Mouse (Mus musculus): ENCODE data around the gene Irf4. TPM values are rescaled to one million over a fixed set of nuclear protein-coding genes. Genes with fewer than 3 reads are reported as not detected.

Gene Irf4
- polyA plus RNA-seq, 1 experiment from 2014 or later, result not detected

- Histone ChIP-seq H3K27ac (no peak overlapping the region), H3K4me3 (no peak overlapping the region), H3K36me3 (no peaks in the 10 kb centered on the region), H3K9me3 (replicated peaks) (no peaks in the 10 kb centered on the region), H3K4me1 (no peaks in the 10 kb centered on the region), H3K27me3 (ENCODE audit: low read depth, poor library complexity, severe bottlenecking) (no peaks in the 10 kb centered on the region)
- 84% methylated on average over 4 of the region's 4 CpGs for WGBS
- no peak for DNase-seq (ENCODE audit: low spot score)
Observed at GRCm38 (mm10) chr13:30801886-30802285, 52.9 kb downstream of the Irf4 start.

GRCm38 (mm10) chr13:30802336-30802955 is 53.4 kb downstream of the Irf4 start:
- Histone ChIP-seq H3K4me1 (no peaks in the 10 kb centered on the region), H3K4me3 (no peak overlapping the region), H3K27me3 (ENCODE audit: low read depth, poor library complexity, severe bottlenecking) (no peaks in the 10 kb centered on the region), H3K36me3 (no peaks in the 10 kb centered on the region), H3K9me3 (replicated peaks) (no peaks in the 10 kb centered on the region), H3K27ac (no peak overlapping the region)
- no peak for DNase-seq (ENCODE audit: low spot score)
- 92% methylated on average over 5 of the region's 5 CpGs for WGBS

GRCm38 (mm10) chr13:30809240-30809639 is 60.2 kb downstream of the Irf4 start:
- H3K9me3 ChIP-seq (replicated peaks), result no peaks in the 10 kb centered on the region
- no peak overlapping the region for H3K27ac ChIP-seq
- H3K4me1 ChIP-seq, result no peaks in the 10 kb centered on the region
- WGBS, result 92% methylated on average over 7 of the region's 7 CpGs
- no peaks in the 10 kb centered on the region for H3K27me3 ChIP-seq (ENCODE audit: low read depth, poor library complexity, severe bottlenecking)
- H3K36me3 ChIP-seq, result no peaks in the 10 kb centered on the region
- H3K4me3 ChIP-seq, result no peak overlapping the region
- no peak for DNase-seq (ENCODE audit: low spot score)

- Histone ChIP-seq H3K36me3 (peaks cover 3% of the 10 kb centered on the region; the same call in 1 of the 2 replicates), H3K27me3 (ENCODE audit: low read depth, poor library complexity, severe bottlenecking) (no peaks in the 10 kb centered on the region), H3K9me3 (replicated peaks) (no peaks in the 10 kb centered on the region), H3K4me3 (no peak overlapping the region), H3K4me1 (no peaks in the 10 kb centered on the region), H3K27ac (no peak overlapping the region)
- 84% methylated on average over 5 of the region's 5 CpGs for WGBS
- DNase-seq (ENCODE audit: low spot score), result no peak
Observed at GRCm38 (mm10) chr13:30813464-30813863, 64.4 kb downstream of the Irf4 start.

DNA sequence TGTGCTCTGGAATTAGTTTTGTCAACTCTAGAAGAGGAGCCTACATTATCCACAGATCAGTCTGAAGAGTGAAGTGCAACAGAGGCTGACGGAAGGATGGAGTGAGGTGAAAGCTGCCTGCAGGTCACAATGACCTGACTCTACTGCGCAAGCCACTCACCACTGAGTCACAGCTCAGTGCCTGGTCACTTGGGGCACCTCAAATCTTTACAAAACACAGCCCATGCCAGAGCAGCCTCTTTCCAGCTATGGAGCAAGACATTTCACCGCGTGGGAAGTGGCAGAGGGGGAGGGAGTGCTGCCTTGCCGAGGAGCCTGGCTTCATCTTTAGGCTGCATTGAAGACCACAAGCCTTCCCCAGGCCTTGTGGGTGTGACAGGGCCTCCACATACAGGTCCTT is 65.2 kb downstream of the Irf4 start:
- H3K4me1 ChIP-seq, result no peaks in the 10 kb centered on the region
- WGBS, result 94% methylated on average over 5 of the region's 5 CpGs
- peaks cover 9% of the 10 kb centered on the region for H3K36me3 ChIP-seq
- H3K4me3 ChIP-seq, result no peak overlapping the region
- H3K9me3 ChIP-seq (replicated peaks), result no peaks in the 10 kb centered on the region
- no peaks in the 10 kb centered on the region for H3K27me3 ChIP-seq (ENCODE audit: low read depth, poor library complexity, severe bottlenecking)
- H3K27ac ChIP-seq, result no peak overlapping the region
- no peak for DNase-seq (ENCODE audit: low spot score)

Other genes with a start within 250 kb of the Irf4 start
- 228 and 233 TPM in 2 replicates for gene Uqcrfs1, start 203.9 kb upstream of the Irf4 start, polyA plus RNA-seq (2016; fragmentation: Nextera tagmentation; extraction: Ambion mirVana)
- gene Dusp22, start 89.2 kb upstream of the Irf4 start, polyA plus RNA-seq (2016; fragmentation: Nextera tagmentation; extraction: Ambion mirVana), result 15.8 and 17.5 TPM in 2 replicates
- gene Hus1b, start 198.5 kb downstream of the Irf4 start, polyA plus RNA-seq (2016; fragmentation: Nextera tagmentation; extraction: Ambion mirVana), result 0.13 TPM in 1 of 2 replicates, not detected in the other
- gene Exoc2, start 224.9 kb downstream of the Irf4 start, polyA plus RNA-seq (2016; fragmentation: Nextera tagmentation; extraction: Ambion mirVana), result 25.2 and 31.1 TPM in 2 replicates
- gene Gm5447, start 225.0 kb downstream of the Irf4 start, polyA plus RNA-seq (2016; fragmentation: Nextera tagmentation; extraction: Ambion mirVana), result 0.11 TPM in 1 of 2 replicates, not detected in the other